Mouse (Mus musculus): ENCODE data around the gene Sstr5. TPM values are rescaled to one million over a fixed set of nuclear protein-coding genes. Genes with fewer than 3 reads are reported as not detected.

The Sstr5 gene
- polyA plus RNA-seq, 1 experiment from 2014 or later = 0.32 TPM

GRCm38 (mm10) chr17:25445841-25446240 lies 51.2 kb downstream of the Sstr5 start:
- Histone ChIP-seq H3K4me1 (peaks cover 5% of the 10 kb centered on the region; the same call in 1 of the 2 replicates), H3K9ac (no peak overlapping the region)
- WGBS = 84% methylated on average over 3 of the region's 3 CpGs

DNA sequence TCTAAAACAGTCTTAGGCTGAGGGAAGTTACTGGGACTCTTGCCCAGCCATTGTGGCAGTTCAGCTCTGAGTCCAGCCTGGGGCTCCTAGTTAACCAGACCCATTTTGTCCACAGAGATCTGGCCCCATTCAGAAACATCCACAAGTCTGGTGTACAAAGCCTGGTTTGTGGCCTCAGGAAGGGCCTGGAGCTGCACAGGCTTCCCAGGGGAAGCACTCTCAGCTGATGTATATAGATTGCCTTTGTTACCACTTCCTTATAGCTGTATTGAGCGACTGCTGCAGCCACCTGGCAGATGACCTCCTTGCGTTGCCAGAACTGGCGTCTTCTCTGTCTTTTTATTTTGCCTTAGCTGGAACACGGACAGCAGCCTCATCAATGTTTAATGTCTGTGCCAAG lies 52.0 kb downstream of the Sstr5 start:
- Histone ChIP-seq H3K4me3 (no peak overlapping the region), H3K9ac (no peak overlapping the region), H3K4me2 (no peak overlapping the region), H3K27me3 (replicated peaks) (no peaks in the 10 kb centered on the region), H3K36me3 (replicated peaks) (no peaks in the 10 kb centered on the region), H3K4me1 (peaks cover 5% of the 10 kb centered on the region; the same call in 1 of the 2 replicates), H3K27ac (no peak overlapping the region), H3K9me3 (no peaks in the 10 kb centered on the region)
- ATAC-seq (replicated peaks) = no peak
- 52% methylated on average over 4 of the region's 4 CpGs for WGBS

More at GRCm38 (mm10) chr17:25445841-25446240, 51.2 kb downstream of the Sstr5 start:
- Histone ChIP-seq H3K4me3 (no peak overlapping the region), H3K4me2 (no peak overlapping the region), H3K27ac (no peak overlapping the region), H3K9me3 (no peaks in the 10 kb centered on the region), H3K36me3 (replicated peaks) (no peaks in the 10 kb centered on the region), H3K27me3 (replicated peaks) (no peaks in the 10 kb centered on the region)
- no peak for ATAC-seq (replicated peaks)

- Histone ChIP-seq H3K27me3 (replicated peaks) (no peaks in the 10 kb centered on the region), H3K9ac (no peak overlapping the region), H3K36me3 (replicated peaks) (no peaks in the 10 kb centered on the region), H3K9me3 (no peaks in the 10 kb centered on the region), H3K27ac (no peak overlapping the region), H3K4me1 (peaks cover 5% of the 10 kb centered on the region; the same call in 1 of the 2 replicates), H3K4me2 (no peak overlapping the region), H3K4me3 (no peak overlapping the region)
- ATAC-seq (replicated peaks) = no peak
- 79% methylated on average over 3 of the region's 3 CpGs for WGBS
These were observed 54.2 kb downstream of the Sstr5 start for GRCm38 (mm10) chr17:25442889-25443288.

- Histone ChIP-seq H3K9ac (no peak overlapping the region), H3K9me3 (no peaks in the 10 kb centered on the region), H3K4me3 (no peak overlapping the region), H3K4me2 (no peak overlapping the region), H3K4me1 (peaks cover 5% of the 10 kb centered on the region; the same call in 1 of the 2 replicates), H3K27ac (no peak overlapping the region), H3K36me3 (replicated peaks) (no peaks in the 10 kb centered on the region), H3K27me3 (replicated peaks) (no peaks in the 10 kb centered on the region)
- 85% methylated on average over 6 of the region's 6 CpGs for WGBS
- no peak for ATAC-seq (replicated peaks)
These were observed 55.7 kb downstream of the Sstr5 start for GRCm38 (mm10) chr17:25441417-25441816.

Other genes with a start within 250 kb of the Sstr5 start
- 26.8 and 30.3 TPM in 2 replicates for gene Baiap3, start 240.9 kb downstream of the Sstr5 start, polyA plus RNA-seq (2015; fragmentation: Nextera tagmentation; extraction: Ambion mirVana)
- gene Ube2i, start 222.7 kb downstream of the Sstr5 start, polyA plus RNA-seq (2015; fragmentation: Nextera tagmentation; extraction: Ambion mirVana) = 503 and 512 TPM in 2 replicates
- gene Prss34, start 198.9 kb downstream of the Sstr5 start, polyA plus RNA-seq (2015; fragmentation: Nextera tagmentation; extraction: Ambion mirVana) = 0.23 TPM in 1 of 2 replicates, not detected in the other
- gene Prss28, start 188.6 kb downstream of the Sstr5 start, polyA plus RNA-seq (2015; fragmentation: Nextera tagmentation; extraction: Ambion mirVana) = not detected in 2 replicates
- gene Prss29, start 178.6 kb downstream of the Sstr5 start, polyA plus RNA-seq (2015; fragmentation: Nextera tagmentation; extraction: Ambion mirVana) = not detected in 2 replicates
- gene Tpsab1, start 151.7 kb downstream of the Sstr5 start, polyA plus RNA-seq (2015; fragmentation: Nextera tagmentation; extraction: Ambion mirVana) = not detected in 2 replicates
- 0.15 and 0.70 TPM in 2 replicates for gene Tpsb2, start 131.0 kb downstream of the Sstr5 start, polyA plus RNA-seq (2015; fragmentation: Nextera tagmentation; extraction: Ambion mirVana)
- gene Tpsg1, start 128.0 kb downstream of the Sstr5 start, polyA plus RNA-seq (2015; fragmentation: Nextera tagmentation; extraction: Ambion mirVana) = 0.79 and 0.93 TPM in 2 replicates
- gene Cacna1h, start 63.5 kb downstream of the Sstr5 start, polyA plus RNA-seq (2015; fragmentation: Nextera tagmentation; extraction: Ambion mirVana) = 14.2 and 15.7 TPM in 2 replicates
- 1.2 TPM in 2 replicates for gene Tekt4, start 42.7 kb downstream of the Sstr5 start, polyA plus RNA-seq (2015; fragmentation: Nextera tagmentation; extraction: Ambion mirVana)
- gene Sox8, start 73.4 kb upstream of the Sstr5 start, polyA plus RNA-seq (2015; fragmentation: Nextera tagmentation; extraction: Ambion mirVana) = 10.7 and 15.2 TPM in 2 replicates
- 23.2 and 24.9 TPM in 2 replicates for gene Lmf1, start 81.8 kb upstream of the Sstr5 start, polyA plus RNA-seq (2015; fragmentation: Nextera tagmentation; extraction: Ambion mirVana)
- 3.5 and 4.0 TPM in 2 replicates for gene Gng13, start 219.9 kb upstream of the Sstr5 start, polyA plus RNA-seq (2015; fragmentation: Nextera tagmentation; extraction: Ambion mirVana)
- 5.7 and 6.3 TPM in 2 replicates for gene Chtf18, start 230.1 kb upstream of the Sstr5 start, polyA plus RNA-seq (2015; fragmentation: Nextera tagmentation; extraction: Ambion mirVana)
- gene Rpusd1, start 230.4 kb upstream of the Sstr5 start, polyA plus RNA-seq (2015; fragmentation: Nextera tagmentation; extraction: Ambion mirVana) = 27.7 and 30.5 TPM in 2 replicates
- not detected in 2 replicates for gene Mslnl, start 238.8 kb upstream of the Sstr5 start, polyA plus RNA-seq (2015; fragmentation: Nextera tagmentation; extraction: Ambion mirVana)